17 mouse cellular contexts compared by ENCODE assay signal in the genomic region with DNA sequence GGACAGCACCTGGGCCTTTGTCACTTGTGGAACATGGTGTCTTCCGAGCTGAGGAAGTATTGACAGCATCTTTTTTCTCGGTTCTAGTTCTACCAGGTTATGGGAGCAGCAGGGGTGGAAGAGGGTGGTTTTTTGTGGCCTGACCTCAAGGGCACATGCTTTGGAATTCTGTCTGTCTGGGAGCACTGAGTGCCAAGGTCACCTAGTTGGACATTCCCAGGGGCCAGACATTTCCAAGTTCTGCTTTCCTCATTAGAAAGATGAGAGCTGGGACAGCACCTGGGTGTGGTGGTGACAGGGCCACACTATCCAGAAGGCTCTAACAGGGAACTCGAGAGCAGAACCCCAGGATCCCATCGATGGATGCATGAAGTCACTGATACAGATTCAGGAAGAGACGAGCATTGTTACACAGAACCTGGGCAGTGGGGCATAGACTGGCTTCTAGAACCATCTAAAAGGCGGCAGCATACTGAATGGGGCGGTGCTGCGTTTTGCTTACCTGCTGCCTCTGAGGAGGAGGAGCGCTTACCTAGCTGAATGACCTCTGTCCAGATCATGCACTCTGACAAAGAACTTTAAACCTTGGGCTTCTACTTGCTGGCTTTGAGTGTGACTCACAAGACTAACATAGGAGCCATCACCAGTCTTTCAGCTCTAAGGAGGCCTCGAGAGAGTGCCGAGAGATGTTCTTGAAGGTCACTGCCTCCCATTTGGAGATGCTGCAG. TPM values are rescaled to one million over a fixed set of nuclear protein-coding genes. Genes with fewer than 3 reads are reported as not detected.
DNase-seq lines count a peak whose midpoint lies in the region; ATAC-seq and TF ChIP-seq lines count a peak whose summit lies in the region.
"Had no signal": no experiment of that assay in that cellular context is flagged by ENCODE, and none has a peak within 500 bp of the region (broad histone marks: within the 10 kb centered on the region; RNA-seq: fewer than 3 reads in every experiment).

No protein-coding gene starts in this region.

- TF ChIP-seq CTCF in kidney, postnatal 0 days (IDR thresholded peaks at IDR 0.05; ENCODE audit: low read depth): no peak
- no peak for TF ChIP-seq CTCF in small intestine, adult 2 months (IDR thresholded peaks at IDR 0.05; ENCODE audit: extremely low read depth, insufficient read length, insufficient replicate concordance, low read depth, low read length)

- TF ChIP-seq POLR2A in small intestine, adult 2 months (IDR thresholded peaks at IDR 0.05; ENCODE audit: low read depth, low read length): no peak

- no peaks in the 10 kb centered on the region for H3K4me1 ChIP-seq in kidney, postnatal 0 days (replicated peaks; ENCODE audit: insufficient read depth, low read length)
- H3K4me1 ChIP-seq in small intestine, adult 2 months (ENCODE audit: control insufficient read depth, insufficient read depth, insufficient read length, low read length): no peaks in the 10 kb centered on the region; the same call in 1 of the 2 replicates
- H3K4me1 ChIP-seq: embryonic facial prominence, embryonic 15.5 days; forebrain, embryonic 10.5 days had no signal

- 89% methylated on average over 11 of the region's 11 CpGs for WGBS in kidney, postnatal 0 days
- 87% methylated on average over 11 of the region's 11 CpGs for WGBS in small intestine, adult 2 months

- peak; percentile 22 for ATAC-seq in kidney, postnatal 0 days (replicated peaks; ENCODE audit: low FRiP score, low read depth)
- ATAC-seq: forebrain, embryonic 14.5 days had no signal

- H3K27me3 ChIP-seq in kidney, postnatal 0 days (ENCODE audit: insufficient read depth, low read length): no peaks in the 10 kb centered on the region
- no peaks in the 10 kb centered on the region for H3K27me3 ChIP-seq in small intestine, adult 2 months (ENCODE audit: control insufficient read depth, insufficient read depth, low read length)
- H3K27me3 ChIP-seq: embryonic facial prominence, embryonic 15.5 days; heart, embryonic 12.5 days had no signal

- H3K9ac ChIP-seq in kidney, postnatal 0 days (ENCODE audit: low read depth, low read length): no peak overlapping the region
- H3K9ac ChIP-seq: embryonic facial prominence, embryonic 15.5 days; heart, embryonic 12.5 days had no signal

- H3K4me3 ChIP-seq in kidney, postnatal 0 days (replicated peaks; ENCODE audit: low read depth, low read length): no peak overlapping the region
- H3K4me3 ChIP-seq in small intestine, adult 2 months (ENCODE audit: low read depth, low read length): no peak overlapping the region
- H3K4me3 ChIP-seq: embryonic facial prominence, embryonic 15.5 days; erythroblast, embryonic 14.5 days; forebrain, embryonic 10.5 days; gastrocnemius, adult 2 months; heart, embryonic 12.5 days; hindbrain, embryonic 10.5 days had no signal

- H3K36me3 ChIP-seq in kidney, postnatal 0 days (ENCODE audit: insufficient read depth, low read length): peaks cover 36% of the 10 kb centered on the region
- peaks cover 37% of the 10 kb centered on the region for H3K36me3 ChIP-seq in small intestine, adult 2 months (ENCODE audit: control insufficient read depth, insufficient read depth, low read length)

- no peak overlapping the region for H3K4me2 ChIP-seq in kidney, postnatal 0 days (ENCODE audit: low read length)
- H3K4me2 ChIP-seq: embryonic facial prominence, embryonic 15.5 days; heart, embryonic 12.5 days had no signal

- H3K27ac ChIP-seq in kidney, postnatal 0 days: 0 out of 2 replicates have a peak overlapping the region, but pooled peaks have one; percentile 36
- peak overlapping the region; percentile 8; the same call in 1 of the 2 replicates for H3K27ac ChIP-seq in small intestine, adult 2 months (ENCODE audit: insufficient read depth, low read depth, low read length)
- H3K27ac ChIP-seq: embryonic facial prominence, embryonic 15.5 days; forebrain, embryonic 10.5 days; gastrocnemius, adult 2 months; hindbrain, embryonic 10.5 days had no signal

- no peaks in the 10 kb centered on the region for H3K9me3 ChIP-seq in kidney, postnatal 0 days (replicated peaks; ENCODE audit: low read length)
- H3K9me3 ChIP-seq: embryonic facial prominence, embryonic 15.5 days; forebrain, embryonic 10.5 days; heart, embryonic 12.5 days; hindbrain, embryonic 10.5 days had no signal

- peak; percentile 37 for DNase-seq in kidney, adult 11 months
- no peak for DNase-seq in kidney, postnatal 4 days
- no peak for DNase-seq in kidney, postnatal 0 days (ENCODE audit: low spot score)
- DNase-seq in kidney, postnatal 10 days: no peak
- DNase-seq in yolk sac, embryonic 10.5 days (ENCODE audit: low spot score): peak; percentile 49
- DNase-seq: embryo, embryonic 11 days; gastrocnemius, adult 2 months; gastrocnemius, postnatal 25 days had no signal

RNA-seq across cellular contexts. Expression of a gene that starts 31.4 kb away (rescaled TPM):
- 23.1 and 24.6 TPM in 2 replicates for polyA plus RNA-seq in kidney, postnatal 0 days (2015; fragmentation: Nextera tagmentation; extraction: Ambion mirVana)
- polyA plus RNA-seq in small intestine, adult 2 months (2012; rRNA removed): 24.7 and 34.3 TPM in 2 replicates

RNA-seq across cellular contexts. Expression of a gene that starts 36.3 kb away (rescaled TPM):
- 0.12 and 0.23 TPM in 2 replicates for polyA plus RNA-seq in kidney, postnatal 0 days (2015; fragmentation: Nextera tagmentation; extraction: Ambion mirVana)
- 0.11 TPM in 1 of 2 replicates, not detected in the other for polyA plus RNA-seq in small intestine, adult 2 months (2012; rRNA removed)
- polyA plus RNA-seq: embryonic facial prominence, embryonic 11.5 days; forebrain, embryonic 10.5 days; heart, embryonic 12.5 days; heart, embryonic 16.5 days had no signal

Comparison
In these comparisons a context has a peak if more than half of its experiments do, and no peak if none do; other contexts are left out.
1. DNase-seq: peak in kidney, adult 11 months (single experiment) and yolk sac, embryonic 10.5 days (single experiment); none in kidney, postnatal 4 days (0 of 2), kidney, postnatal 0 days (single experiment) and kidney, postnatal 10 days (single experiment).